Mouse (Mus musculus) heart, embryonic 15.5 days (tissue): ENCODE results near the gene Ptbp1. TPM values are rescaled to one million over a fixed set of nuclear protein-coding genes. Genes with fewer than 3 reads are reported as not detected.

Experiments
- ATAC-seq: fragments of 200-750 bp; cut with Nextera tagmentation; replicated peaks from 2 replicates; pipeline ENCODE4 v1.8.0; 2017; ENCODE audit warnings: low read depth, moderate TSS enrichment; ENCODE audit not compliant: insufficient number of reproducible peaks, insufficient read depth, low FRiP score
- H3K27ac ChIP-seq: fragments of 300-500 bp; sonication (generic); 2 replicates; pipeline ENCODE4 v1.5.1; 2015; ENCODE audit warnings: mild to moderate bottlenecking, inconsistent platforms
- H3K27me3 ChIP-seq: fragments of 300-500 bp; sonication (generic); 2 replicates; pipeline ENCODE4 v1.6.1; 2015; ENCODE audit warnings: inconsistent platforms
- H3K36me3 ChIP-seq: fragments of 300-500 bp; sonication (generic); 2 replicates; pipeline ENCODE4 v1.6.1; 2015; ENCODE audit warnings: mild to moderate bottlenecking, inconsistent platforms
- H3K4me1 ChIP-seq: fragments of 300-500 bp; sonication (generic); replicated peaks from 2 replicates; pipeline ENCODE4 v1.6.1; 2015; ENCODE audit warnings: inconsistent platforms
- H3K4me2 ChIP-seq: fragments of 300-500 bp; sonication (generic); 2 replicates; pipeline ENCODE4 v1.6.1; 2015; ENCODE audit warnings: inconsistent platforms, mild to moderate bottlenecking, moderate library complexity
- H3K4me3 ChIP-seq: fragments of 300-500 bp; sonication (generic); 2 replicates; pipeline ENCODE4 v1.5.1; 2015; ENCODE audit warnings: mild to moderate bottlenecking, inconsistent platforms
- H3K9ac ChIP-seq: fragments of 300-500 bp; sonication (generic); 2 replicates; pipeline ENCODE4 v1.6.1; 2015; ENCODE audit warnings: mild to moderate bottlenecking, inconsistent platforms
- H3K9me3 ChIP-seq: fragments of 300-500 bp; sonication (generic); replicated peaks from 2 replicates; pipeline ENCODE4 v1.6.1; 2016; ENCODE audit warnings: inconsistent platforms
- WGBS: fragments of 180-500 bp; shearing (Covaris S2); methylation state at CpG from one replicate; pipeline ENCODE4 v1.1.7; 2015; ENCODE audit warnings: mixed read lengths; 5-methylcytosine and 5-hydroxymethylcytosine counted together
- polyA plus RNA-seq: library from polyadenylated mRNA; unstranded; fragments of >200 nt; fragmentation: Nextera tagmentation; extraction: Ambion mirVana; gene quantifications from 2 replicates; pipeline ENCODE4 v1.2.1, GENCODE M21; 2015

Gene Ptbp1
- polyA plus RNA-seq, 1 experiment from 2014 or later = 89.6 TPM

GRCm38 (mm10) chr10:79872862-79873261, 18.6 kb downstream of the Ptbp1 start:
- 0 out of 2 replicates have a peak, but pooled peaks cover 4% of the 10 kb centered on the region for H3K27me3 ChIP-seq
- no peaks in the 10 kb centered on the region for H3K9me3 ChIP-seq
- no peak overlapping the region for H3K27ac ChIP-seq
- peaks cover 18% of the 10 kb centered on the region for H3K4me1 ChIP-seq
- no peak for ATAC-seq
- H3K4me2 ChIP-seq = no peak overlapping the region
- 45% methylated on average over 3 of the region's 3 CpGs for WGBS
- H3K36me3 ChIP-seq = no peaks in the 10 kb centered on the region; the same call in 1 of the 2 replicates
- H3K4me3 ChIP-seq = no peak overlapping the region
- no peak overlapping the region for H3K9ac ChIP-seq

GRCm38 (mm10) chr10:79873313-79873712, 19.1 kb downstream of the Ptbp1 start:
- Histone ChIP-seq H3K36me3 (no peaks in the 10 kb centered on the region; the same call in 1 of the 2 replicates), H3K4me3 (peak overlapping the region; percentile 66), H3K27me3 (0 out of 2 replicates have a peak, but pooled peaks cover 4% of the 10 kb centered on the region), H3K27ac (no peak overlapping the region), H3K4me1 (peaks cover 18% of the 10 kb centered on the region), H3K9ac (no peak overlapping the region), H3K9me3 (no peaks in the 10 kb centered on the region), H3K4me2 (peak overlapping the region; percentile 96)
- 5% methylated on average over 6 of the region's 6 CpGs for WGBS
- ATAC-seq = no peak

- H3K4me1 ChIP-seq = peaks cover 18% of the 10 kb centered on the region
- ATAC-seq = 0 out of 2 replicates have a peak, but pooled peaks have one; percentile 8
- H3K9me3 ChIP-seq = no peaks in the 10 kb centered on the region
- WGBS = 4% methylated on average over 25 of the region's 26 CpGs
- H3K4me3 ChIP-seq = peak overlapping the region; percentile 66
- H3K36me3 ChIP-seq = no peaks in the 10 kb centered on the region; the same call in 1 of the 2 replicates
- peak overlapping the region; percentile 76 for H3K9ac ChIP-seq
- H3K27ac ChIP-seq = no peak overlapping the region
- H3K27me3 ChIP-seq = 0 out of 2 replicates have a peak, but pooled peaks cover 4% of the 10 kb centered on the region
- H3K4me2 ChIP-seq = peak overlapping the region; percentile 96
These were observed 19.6 kb downstream of the Ptbp1 start for GRCm38 (mm10) chr10:79873715-79874289.

- Histone ChIP-seq H3K36me3 (no peaks in the 10 kb centered on the region; the same call in 1 of the 2 replicates), H3K4me2 (peak within 1 kb of the TSS; percentile 96), H3K4me3 (peak within 1 kb of the TSS; percentile 66), H3K9me3 (no peaks in the 10 kb centered on the region), H3K9ac (peak within 1 kb of the TSS; percentile 76), H3K27ac (no peak within 1 kb of the TSS), H3K27me3 (0 out of 2 replicates have a peak, but pooled peaks cover 4% of the 10 kb centered on the region), H3K4me1 (peaks cover 19% of the 10 kb centered on the region)
- 3% methylated on average over 29 of the region's 57 CpGs for WGBS
- ATAC-seq = peak; percentile 78
These were observed 20.1 kb downstream of the Ptbp1 start, which contains the start of the genes Prtn3 and Plppr3 for GRCm38 (mm10) chr10:79874290-79874862. Gene Prtn3 (plus strand): TSS chr10:79874476. Gene Plppr3 (minus strand): TSS chr10:79874634.

GRCm38 (mm10) chr10:79877174-79877573, 22.9 kb downstream of the Ptbp1 start:
- Histone ChIP-seq H3K9me3 (no peaks in the 10 kb centered on the region), H3K27ac (no peak overlapping the region), H3K4me3 (no peak overlapping the region), H3K36me3 (no peaks in the 10 kb centered on the region), H3K4me1 (peaks cover 32% of the 10 kb centered on the region), H3K9ac (no peak overlapping the region), H3K27me3 (peaks cover 12% of the 10 kb centered on the region), H3K4me2 (no peak overlapping the region)
- no peak for ATAC-seq
- 19% methylated on average over 1 of the region's 1 CpGs for WGBS

- H3K4me2 ChIP-seq = 0 out of 2 replicates have a peak overlapping the region, but pooled peaks have one; percentile 10
- WGBS = 58% methylated on average over 12 of the region's 12 CpGs
- H3K9me3 ChIP-seq = no peaks in the 10 kb centered on the region
- no peak overlapping the region for H3K27ac ChIP-seq
- H3K9ac ChIP-seq = no peak overlapping the region
- no peaks in the 10 kb centered on the region for H3K36me3 ChIP-seq
- peaks cover 37% of the 10 kb centered on the region for H3K4me1 ChIP-seq
- H3K27me3 ChIP-seq = peaks cover 14% of the 10 kb centered on the region
- ATAC-seq = no peak
- H3K4me3 ChIP-seq = no peak overlapping the region
These were observed 23.5 kb downstream of the Ptbp1 start for GRCm38 (mm10) chr10:79877757-79878156.

GRCm38 (mm10) chr10:79879527-79879926, 25.3 kb downstream of the Ptbp1 start:
- H3K4me3 ChIP-seq = no peak overlapping the region
- no peaks in the 10 kb centered on the region for H3K9me3 ChIP-seq
- H3K36me3 ChIP-seq = no peaks in the 10 kb centered on the region
- H3K27me3 ChIP-seq = peaks cover 15% of the 10 kb centered on the region
- ATAC-seq = no peak
- no peak overlapping the region for H3K9ac ChIP-seq
- H3K4me2 ChIP-seq = no peak overlapping the region
- 33% methylated on average over 3 of the region's 3 CpGs for WGBS
- peaks cover 38% of the 10 kb centered on the region for H3K4me1 ChIP-seq
- no peak overlapping the region for H3K27ac ChIP-seq

- Histone ChIP-seq H3K9me3 (no peaks in the 10 kb centered on the region), H3K9ac (no peak overlapping the region), H3K27ac (no peak overlapping the region), H3K4me3 (no peak overlapping the region), H3K4me1 (peaks cover 35% of the 10 kb centered on the region), H3K4me2 (no peak overlapping the region), H3K27me3 (peaks cover 12% of the 10 kb centered on the region), H3K36me3 (no peaks in the 10 kb centered on the region)
- 20% methylated on average over 9 of the region's 9 CpGs for WGBS
- ATAC-seq = no peak
These were observed 26.5 kb downstream of the Ptbp1 start for GRCm38 (mm10) chr10:79880721-79881120.

- Histone ChIP-seq H3K4me3 (peak overlapping the region; percentile 18), H3K4me2 (peak overlapping the region; percentile 54), H3K27ac (no peak overlapping the region), H3K36me3 (no peaks in the 10 kb centered on the region), H3K9ac (peak overlapping the region; percentile 7; the same call in 1 of the 2 replicates), H3K9me3 (no peaks in the 10 kb centered on the region), H3K27me3 (peaks cover 12% of the 10 kb centered on the region), H3K4me1 (peaks cover 35% of the 10 kb centered on the region)
- ATAC-seq = no peak
- WGBS = 5% methylated on average over 22 of the region's 22 CpGs
These were observed 27.8 kb downstream of the Ptbp1 start for GRCm38 (mm10) chr10:79881981-79882380.

GRCm38 (mm10) chr10:79883297-79884084, 29.3 kb downstream of the Ptbp1 start:
- peaks cover 14% of the 10 kb centered on the region for H3K27me3 ChIP-seq
- WGBS = 18% methylated on average over 22 of the region's 22 CpGs
- no peak for ATAC-seq
- H3K4me2 ChIP-seq = peak overlapping the region; percentile 5
- H3K9me3 ChIP-seq = no peaks in the 10 kb centered on the region
- H3K9ac ChIP-seq = no peak overlapping the region
- H3K27ac ChIP-seq = no peak overlapping the region
- H3K36me3 ChIP-seq = no peaks in the 10 kb centered on the region
- H3K4me3 ChIP-seq = no peak overlapping the region
- H3K4me1 ChIP-seq = peaks cover 35% of the 10 kb centered on the region

GRCm38 (mm10) chr10:79884446-79884845, 30.2 kb downstream of the Ptbp1 start:
- Histone ChIP-seq H3K4me2 (no peak overlapping the region), H3K4me1 (peaks cover 33% of the 10 kb centered on the region), H3K4me3 (no peak overlapping the region), H3K36me3 (no peaks in the 10 kb centered on the region), H3K9ac (no peak overlapping the region), H3K27me3 (peaks cover 14% of the 10 kb centered on the region), H3K9me3 (no peaks in the 10 kb centered on the region), H3K27ac (no peak overlapping the region)
- WGBS = 38% methylated on average over 4 of the region's 4 CpGs
- no peak; the same call in 1 of the 2 replicates for ATAC-seq
